Mouse (Mus musculus): ENCODE measurements around the gene Ninj1. TPM values are rescaled to one million over a fixed set of nuclear protein-coding genes. Genes with fewer than 3 reads are reported as not detected.

The Ninj1 gene
- total RNA-seq, 2 experiments from 2014 or later = 49.0 to 51.9 TPM

DNA sequence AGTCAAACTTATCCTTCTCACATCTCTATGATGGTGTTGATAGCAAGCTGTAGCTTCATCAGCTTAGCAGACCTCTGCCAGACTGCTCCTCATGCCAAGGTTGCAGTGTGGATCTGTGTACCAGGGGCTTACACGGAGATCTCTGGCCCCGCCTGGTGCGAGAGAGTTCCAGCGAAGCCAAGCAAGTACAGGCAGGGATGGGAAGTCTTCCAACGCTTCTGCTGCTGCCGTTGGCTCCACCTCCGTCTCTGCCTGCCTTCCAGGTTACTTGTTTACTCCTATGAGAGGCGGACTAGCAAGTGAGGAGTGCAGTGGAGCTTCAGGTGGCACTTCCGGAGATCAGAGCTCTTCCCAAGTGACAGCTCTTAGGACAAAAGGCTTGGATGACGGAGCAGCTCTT, 37.0 kb downstream of the Ninj1 start:
- DNase-seq (ENCODE audit: low spot score in 2 of 2) = no peak

GRCm38 (mm10) chr13:49224729-49225128, 37.4 kb downstream of the Ninj1 start:
- no peak for DNase-seq (ENCODE audit: low spot score in 2 of 2)

- no peak for DNase-seq (ENCODE audit: low spot score in 2 of 2)
Measured at GRCm38 (mm10) chr13:49225159-49225558, 37.9 kb downstream of the Ninj1 start.

DNA sequence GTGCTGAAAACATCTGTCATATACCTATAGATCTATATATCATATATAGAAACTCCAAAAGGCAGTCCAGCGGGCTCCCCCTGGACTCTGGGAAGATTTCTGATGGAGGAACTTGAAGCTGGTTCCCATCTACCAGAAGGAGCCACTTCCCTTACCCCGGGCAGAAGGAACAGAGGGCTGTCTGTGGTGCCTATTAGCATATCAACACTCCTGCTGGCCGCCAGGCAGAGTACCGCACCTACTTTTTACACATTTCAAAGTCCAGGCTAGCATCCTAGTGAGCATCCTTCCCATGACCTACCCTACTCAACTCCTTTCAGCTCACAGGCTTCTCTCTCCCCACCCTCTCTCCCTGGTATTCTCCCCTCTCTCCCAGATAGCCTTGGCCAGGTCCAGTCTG, 38.3 kb downstream of the Ninj1 start:
- no peak for DNase-seq (ENCODE audit: low spot score in 2 of 2)

- no peak for DNase-seq (ENCODE audit: low spot score in 2 of 2)
Measured at GRCm38 (mm10) chr13:49233792-49234572, 46.7 kb downstream of the Ninj1 start.

- DNase-seq (ENCODE audit: low spot score in 2 of 2) = no peak
Measured at GRCm38 (mm10) chr13:49234711-49235110, 47.4 kb downstream of the Ninj1 start.

DNA sequence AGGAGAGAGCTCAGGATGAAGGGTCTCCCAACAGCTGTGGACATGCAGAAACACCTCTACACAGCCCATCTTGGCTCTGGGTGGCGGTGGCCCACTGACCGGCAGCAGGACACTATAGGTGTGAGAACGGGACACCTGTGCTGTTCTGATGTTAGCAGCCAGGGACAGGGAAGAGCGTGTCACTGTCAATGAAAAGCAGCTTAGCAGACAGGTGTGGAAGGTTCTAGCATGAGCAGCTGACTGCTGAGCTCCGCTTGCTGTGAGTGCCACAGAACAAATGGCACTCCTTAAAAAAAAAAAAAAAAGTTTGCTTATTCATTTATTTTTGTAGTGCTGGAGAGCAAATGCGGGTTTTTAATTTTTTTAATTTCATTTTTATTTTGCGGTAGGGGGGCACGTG, 50.3 kb downstream of the Ninj1 start:
- DNase-seq (ENCODE audit: low spot score in 2 of 2) = no peak

DNA sequence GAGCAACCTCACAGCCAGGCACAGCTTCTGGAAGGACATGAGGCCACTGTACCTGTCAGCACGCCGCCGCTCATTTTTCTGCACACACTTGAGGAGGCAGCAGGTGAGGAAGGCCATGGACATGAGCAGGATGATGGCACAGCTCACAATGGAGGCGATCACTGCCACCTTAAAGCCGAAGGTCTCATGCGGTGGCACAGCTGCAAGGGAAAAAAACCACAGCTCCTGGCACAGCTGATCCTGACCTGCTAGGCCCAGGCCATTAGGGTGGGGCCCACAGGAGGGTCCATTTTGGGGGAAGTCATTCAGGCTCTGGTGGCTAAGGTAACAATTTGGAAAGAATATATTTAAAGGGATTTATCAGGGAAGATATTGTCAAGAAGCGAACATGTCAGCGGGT, 51.5 kb downstream of the Ninj1 start:
- DNase-seq (ENCODE audit: low spot score in 2 of 2) = no peak

DNA sequence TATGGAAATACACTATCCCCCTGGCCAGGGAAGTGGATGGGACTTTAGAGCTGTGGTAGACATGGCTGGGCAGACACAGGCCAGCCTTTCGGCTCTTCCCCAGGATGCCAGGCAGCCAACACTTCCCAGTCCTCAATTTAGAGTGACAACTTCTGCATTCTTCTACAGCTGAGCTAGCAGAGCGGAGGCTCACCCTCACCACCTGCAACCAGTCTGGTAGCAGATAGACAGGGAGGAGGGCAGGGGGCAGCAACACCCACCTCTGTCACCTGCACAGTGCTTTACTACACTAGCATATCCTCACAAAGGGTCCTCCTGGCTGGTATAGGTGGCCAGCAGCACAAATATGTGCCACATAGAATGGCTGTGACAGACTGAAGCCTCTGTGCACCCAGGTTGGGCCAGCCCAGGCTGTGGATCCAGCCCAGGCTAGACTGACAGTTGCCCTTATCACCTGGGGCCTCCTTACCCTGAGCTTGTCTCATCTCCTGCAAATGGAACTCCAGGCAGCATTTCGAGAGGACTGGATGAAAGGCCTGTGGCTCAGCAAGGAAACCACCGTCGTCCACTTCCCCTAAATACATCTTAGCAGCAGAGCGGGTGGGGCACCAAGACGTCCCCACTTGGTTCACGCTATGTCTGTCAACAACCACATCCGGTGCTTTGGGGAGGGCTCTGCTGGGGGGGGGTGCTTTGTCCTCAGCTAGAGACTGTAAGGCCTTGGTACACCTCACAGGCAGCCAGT, 55.2 kb downstream of the Ninj1 start:
- DNase-seq (ENCODE audit: low spot score in 2 of 2) = no peak

- no peak for DNase-seq (ENCODE audit: low spot score in 2 of 2)
Measured at GRCm38 (mm10) chr13:49243492-49243891, 56.2 kb downstream of the Ninj1 start.

- no peak for DNase-seq (ENCODE audit: low spot score in 2 of 2)
Measured at GRCm38 (mm10) chr13:49245251-49245650, 58.0 kb downstream of the Ninj1 start.

Other genes starting within 250 kb of the Ninj1 start
- gene Fam120a, start 219.5 kb upstream of the Ninj1 start, total RNA-seq (2021) = 100 to 1,000 TPM; 171 to 179 TPM
- gene Wnk2, start 39.5 kb upstream of the Ninj1 start, total RNA-seq (2021) = 10 to 100 TPM; 10.1 to 10.5 TPM
- 10 to 100 TPM; 48.9 to 62.7 TPM for gene Card19, start 28.6 kb downstream of the Ninj1 start, total RNA-seq (2021)
- 10 to 100 TPM in 1 of 2 experiments, 1 to 10 TPM in 1; 8.2 to 11.3 TPM for gene Susd3, start 61.2 kb downstream of the Ninj1 start, total RNA-seq (2021)
- gene Fgd3, start 132.8 kb downstream of the Ninj1 start, total RNA-seq (2021) = 1 to 10 TPM; 5.3 to 6.0 TPM
- gene Bicd2, start 154.1 kb downstream of the Ninj1 start, total RNA-seq (2021) = 10 to 100 TPM; 33.5 to 35.9 TPM
- gene Ippk, start 233.8 kb downstream of the Ninj1 start, total RNA-seq (2021) = 10 to 100 TPM; 17.9 to 18.3 TPM

Data from adrenal gland, postnatal 4 days (tissue).